Mouse (Mus musculus): ENCODE measurements at regions not wholly inside any gene's neighbourhood (a gene's known extent, or its start where the extent isn't known, plus 50 kb on each side); places are given as distances from the start of the nearest gene placed in this dataset.

DNA sequence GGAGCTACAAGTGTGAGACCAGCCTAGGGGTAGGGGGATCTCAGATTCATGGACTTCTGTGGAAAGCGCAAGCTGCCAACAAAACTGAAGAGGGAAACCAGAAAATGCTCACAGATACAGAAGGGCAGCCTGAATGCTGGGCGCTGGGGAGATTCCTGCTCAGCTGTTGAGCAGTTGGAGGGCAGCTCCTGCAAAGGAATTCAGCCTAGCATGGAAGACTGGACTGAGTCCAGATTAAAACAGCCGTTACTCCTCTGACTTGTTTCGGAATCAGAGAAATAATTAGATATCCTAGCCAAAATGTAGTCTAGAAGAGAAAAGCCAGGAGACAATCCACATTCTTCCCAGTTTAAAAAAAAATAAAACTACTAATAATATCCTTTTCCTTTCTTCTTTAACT is 83.7 kb downstream of the Asb9 start:
- in situ Hi-C loops (cut with MboI, MseI) = loop anchor here (10.0 kb wide), 1 partner anchor 755 kb away; no protein-coding TSS in a partner anchor

All from T-helper 1 cell (primary cell).